Mouse (Mus musculus): ENCODE measurements around the gene Calhm2.

GRCm38 (mm10) chr19:47118634-47119033, 19.5 kb downstream of the Calhm2 start:
- TF ChIP-seq CTCF (IDR thresholded peaks at IDR 0.05; ENCODE audit: low read depth) (no peak), EP300 (IDR thresholded peaks at IDR 0.05; ENCODE audit: low read depth) (no peak)

Data from heart, postnatal 0 days (tissue).